Mouse (Mus musculus) hindlimb bud, embryonic 11.5 days (tissue): ENCODE measurements around the gene Iars.
"Not testable (repeated sequence)": the region's sequence is repeated elsewhere in the genome, so short reads cannot be mapped to it uniquely, and the experiment has no call there.

ENCODE experiments used
- DNase-seq: peaks from one replicate; pipeline ENCODE4 v3.0.0-alpha.2; 2012; ENCODE audit warnings: low read depth, low spot score; ENCODE audit errors: extremely low spot score

Gene Iars

GRCm38 (mm10) chr13:49736430-49736829, 54.5 kb downstream of the Iars start:
- no peak for DNase-seq

GRCm38 (mm10) chr13:49738011-49738410, 56.1 kb downstream of the Iars start:
- no peak for DNase-seq

- DNase-seq: no peak
Observed at GRCm38 (mm10) chr13:49741285-49742040, 59.6 kb downstream of the Iars start.

GRCm38 (mm10) chr13:49756591-49756990, 74.7 kb downstream of the Iars start:
- no peak for DNase-seq

GRCm38 (mm10) chr13:49757966-49758365, 76.1 kb downstream of the Iars start:
- DNase-seq: no peak

- DNase-seq: no peak
Observed at GRCm38 (mm10) chr13:49760675-49761074, 78.8 kb downstream of the Iars start.

- DNase-seq: no peak
Observed at GRCm38 (mm10) chr13:49762208-49762607, 80.3 kb downstream of the Iars start.

- no peak for DNase-seq
Observed at GRCm38 (mm10) chr13:49765306-49765705, 83.4 kb downstream of the Iars start.

GRCm38 (mm10) chr13:49766269-49766668, 84.4 kb downstream of the Iars start:
- no peak for DNase-seq

GRCm38 (mm10) chr13:49768048-49768447, 86.1 kb downstream of the Iars start:
- no peak for DNase-seq

GRCm38 (mm10) chr13:49769111-49769510, 87.2 kb downstream of the Iars start:
- no peak for DNase-seq

- not testable (repeated sequence) for DNase-seq
Observed at GRCm38 (mm10) chr13:49771536-49771935, 89.6 kb downstream of the Iars start.
